Mouse (Mus musculus) liver, embryonic 14.5 days (tissue): Measurements from ENCODE around the gene Zfp512.

Experiments
- CTCF ChIP-seq: IDR thresholded peaks from 2 replicates; pipeline ENCODE4 v1.5.1; 2016; ENCODE audit warnings: antibody characterized with exemption, low read depth, control low read depth
- EP300 ChIP-seq: IDR thresholded peaks from 2 replicates; pipeline ENCODE4 v1.6.1; 2016; ENCODE audit warnings: antibody characterized with exemption, low read depth

DNA sequence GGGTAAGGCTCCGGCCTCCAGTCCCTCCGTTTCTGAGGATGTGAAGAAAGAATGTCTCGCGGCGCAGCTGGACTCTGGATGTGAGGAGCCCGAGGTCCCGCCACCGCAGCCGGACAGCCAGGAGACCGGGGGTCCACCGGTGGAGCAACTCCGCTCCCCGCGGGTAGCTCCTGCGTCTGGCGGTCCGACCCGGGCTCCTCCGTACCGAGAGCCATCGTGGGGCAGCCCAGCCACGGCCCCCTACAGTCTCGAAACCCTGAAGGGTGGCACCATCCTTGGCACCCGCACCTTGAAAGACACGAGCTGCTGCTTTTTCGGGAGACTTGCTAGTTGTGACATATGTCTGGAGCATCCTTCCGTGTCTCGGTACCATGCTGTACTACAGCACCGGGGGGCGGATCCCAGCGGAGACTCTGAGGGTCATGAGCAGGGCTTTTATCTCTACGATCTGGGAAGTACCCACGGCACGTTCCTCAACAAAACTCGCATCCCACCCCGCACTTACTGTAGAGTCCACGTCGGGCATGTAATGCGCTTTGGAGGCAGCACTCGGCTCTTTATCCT is 75.0 kb downstream of the Zfp512 start:
- no peak for TF ChIP-seq CTCF
- no peak for TF ChIP-seq EP300
